Comparison of ENCODE assay signal across 8 mouse cellular contexts in genomic region chr2:119046649-119047611, GRCm38 (mm10). TPM values are rescaled to one million over a fixed set of nuclear protein-coding genes. Genes with fewer than 3 reads are reported as not detected.
DNase-seq lines count a peak whose midpoint lies in the region; ATAC-seq and TF ChIP-seq lines count a peak whose summit lies in the region.

TSS of gene Knl1 (plus strand) at chr2:119047119.

- peaks cover 18% of the 10 kb centered on the region for H3K36me3 ChIP-seq in forebrain, embryonic 10.5 days (replicated peaks)
- no peaks in the 10 kb centered on the region for H3K36me3 ChIP-seq in heart, embryonic 15.5 days
- no peaks in the 10 kb centered on the region; the same call in 1 of the 2 replicates for H3K36me3 ChIP-seq in liver, embryonic 14.5 days (replicated peaks; ENCODE audit: control insufficient read depth, insufficient read depth, low read depth)
- H3K36me3 ChIP-seq in neural tube, embryonic 11.5 days (ENCODE audit: control insufficient read depth, insufficient read depth, low read length), result no peaks in the 10 kb centered on the region; the same call in 1 of the 2 replicates
- no peaks in the 10 kb centered on the region for H3K36me3 ChIP-seq in stomach, postnatal 0 days (ENCODE audit: control insufficient read depth, insufficient read depth, low read length)

- peak within 1 kb of the TSS; percentile 97 for H3K27ac ChIP-seq in forebrain, embryonic 10.5 days
- peak within 1 kb of the TSS; percentile 88 for H3K27ac ChIP-seq in heart, embryonic 15.5 days
- peak within 1 kb of the TSS; percentile 85 for H3K27ac ChIP-seq in liver, embryonic 14.5 days
- H3K27ac ChIP-seq in neural tube, embryonic 11.5 days (ENCODE audit: low read depth, low read length), result peak within 1 kb of the TSS; percentile 79
- H3K27ac ChIP-seq in stomach, postnatal 0 days (replicated peaks), result peak within 1 kb of the TSS; percentile 90

- TF ChIP-seq EP300 in liver, embryonic 14.5 days (IDR thresholded peaks at IDR 0.05; ENCODE audit: low read depth), result peak; percentile 60
- TF ChIP-seq EP300 in stomach, postnatal 0 days (optimal IDR thresholded peaks at IDR 0.05), result no peak

- peak within 1 kb of the TSS; percentile 61 for H3K4me2 ChIP-seq in heart, embryonic 15.5 days
- peak within 1 kb of the TSS; percentile 79 for H3K4me2 ChIP-seq in liver, embryonic 14.5 days (ENCODE audit: low read depth)
- peak within 1 kb of the TSS; percentile 47 for H3K4me2 ChIP-seq in neural tube, embryonic 11.5 days (ENCODE audit: low read depth)
- H3K4me2 ChIP-seq in stomach, postnatal 0 days (replicated peaks; ENCODE audit: low read depth), result peak within 1 kb of the TSS; percentile 58

- DNase-seq in c-Kit-negative CD71-positive TER-119-positive erythroid progenitor cells, embryonic 14.5 days (ENCODE audit: low read depth, low spot score), result peak; percentile 95
- DNase-seq in forebrain, embryonic 10.5 days (ENCODE audit: extremely low spot score, low spot score), result peak; percentile 98
- peak; percentile 93 to 96 for DNase-seq in kidney, postnatal 25 days
- peak; percentile 91 to 94 (median 91) for DNase-seq in liver, embryonic 14.5 days (ENCODE audit: low read depth in 3 of 3, low spot score in 3 of 3)
- peak; percentile 98 for DNase-seq in neural tube, embryonic 11.5 days (ENCODE audit: low spot score)
- peak; percentile 96 for DNase-seq in stomach, postnatal 0 days (ENCODE audit: low spot score)

- H3K4me1 ChIP-seq in forebrain, embryonic 10.5 days, result peaks cover 27% of the 10 kb centered on the region
- peaks cover 5% of the 10 kb centered on the region; the same call in 1 of the 2 replicates for H3K4me1 ChIP-seq in heart, embryonic 15.5 days (replicated peaks)
- H3K4me1 ChIP-seq in liver, embryonic 14.5 days (replicated peaks; ENCODE audit: control insufficient read depth in 2 of 2, insufficient read depth in 2 of 2, low read length in 1 of 2), result peaks cover 3 to 6% of the 10 kb centered on the region in 2 experiments
- H3K4me1 ChIP-seq in neural tube, embryonic 11.5 days (ENCODE audit: control insufficient read depth, insufficient read depth, low read length), result no peaks in the 10 kb centered on the region; the same call in 1 of the 2 replicates
- no peaks in the 10 kb centered on the region for H3K4me1 ChIP-seq in stomach, postnatal 0 days (replicated peaks; ENCODE audit: control insufficient read depth, insufficient read depth)

- under 1% methylated on average over 77 of the region's 77 CpGs for WGBS in forebrain, embryonic 10.5 days
- under 1% methylated on average over 77 of the region's 77 CpGs for WGBS in heart, embryonic 15.5 days
- WGBS in liver, embryonic 14.5 days (ENCODE audit: insufficient replicate concordance), result under 1% methylated on average over 77 of the region's 77 CpGs
- under 1% methylated on average over 76 of the region's 77 CpGs for WGBS in neural tube, embryonic 11.5 days
- under 1% methylated on average over 77 of the region's 77 CpGs for WGBS in stomach, postnatal 0 days

- peak; percentile 92 for ATAC-seq in CD4-positive, CD25-positive, alpha-beta regulatory T cell, adult 4 months
- peak; percentile 96 for ATAC-seq in heart, embryonic 15.5 days (replicated peaks; ENCODE audit: insufficient number of reproducible peaks, insufficient read depth, low FRiP score, low read depth)
- ATAC-seq in liver, embryonic 14.5 days (ENCODE audit: insufficient read depth), result peak; percentile 96
- ATAC-seq in neural tube, embryonic 11.5 days (ENCODE audit: insufficient read depth, low FRiP score, low TSS enrichment), result peak; percentile 96
- peak; percentile 95 for ATAC-seq in stomach, postnatal 0 days (ENCODE audit: low FRiP score, low TSS enrichment)

- no peaks in the 10 kb centered on the region for H3K9me3 ChIP-seq in forebrain, embryonic 10.5 days
- no peaks in the 10 kb centered on the region for H3K9me3 ChIP-seq in heart, embryonic 15.5 days (replicated peaks)
- H3K9me3 ChIP-seq in liver, embryonic 14.5 days (ENCODE audit: control insufficient read depth, low read length), result no peaks in the 10 kb centered on the region
- no peaks in the 10 kb centered on the region for H3K9me3 ChIP-seq in neural tube, embryonic 11.5 days (ENCODE audit: control insufficient read depth, low read length)
- no peaks in the 10 kb centered on the region for H3K9me3 ChIP-seq in stomach, postnatal 0 days (ENCODE audit: control insufficient read depth, low read length)

- TF ChIP-seq CTCF in liver, embryonic 14.5 days (IDR thresholded peaks at IDR 0.05; ENCODE audit: low read depth), result no peak
- TF ChIP-seq CTCF in stomach, postnatal 0 days (IDR thresholded peaks at IDR 0.05; ENCODE audit: low read depth), result no peak

- peak within 1 kb of the TSS; percentile 79 for H3K9ac ChIP-seq in heart, embryonic 15.5 days
- peak within 1 kb of the TSS; percentile 99 for H3K9ac ChIP-seq in liver, embryonic 14.5 days (replicated peaks)
- H3K9ac ChIP-seq in neural tube, embryonic 11.5 days (ENCODE audit: low read length), result peak within 1 kb of the TSS; percentile 73
- H3K9ac ChIP-seq in stomach, postnatal 0 days (ENCODE audit: low read length), result peak within 1 kb of the TSS; percentile 72

- peak within 1 kb of the TSS; percentile 83 for H3K4me3 ChIP-seq in forebrain, embryonic 10.5 days
- H3K4me3 ChIP-seq in heart, embryonic 15.5 days, result peak within 1 kb of the TSS; percentile 85
- peak within 1 kb of the TSS; percentile 87 to 97 for H3K4me3 ChIP-seq in liver, embryonic 14.5 days (ENCODE audit: insufficient read depth in 1 of 2, low read depth in 2 of 2, low read length in 2 of 2)
- peak within 1 kb of the TSS; percentile 74 for H3K4me3 ChIP-seq in neural tube, embryonic 11.5 days (ENCODE audit: low read depth, low read length)
- H3K4me3 ChIP-seq in stomach, postnatal 0 days (ENCODE audit: low read depth, low read length), result peak within 1 kb of the TSS; percentile 89

- no peaks in the 10 kb centered on the region for H3K27me3 ChIP-seq in forebrain, embryonic 10.5 days (ENCODE audit: poor library complexity, severe bottlenecking)
- no peaks in the 10 kb centered on the region for H3K27me3 ChIP-seq in heart, embryonic 15.5 days
- H3K27me3 ChIP-seq in liver, embryonic 14.5 days (ENCODE audit: control insufficient read depth, insufficient read depth, low read length), result no peaks in the 10 kb centered on the region
- H3K27me3 ChIP-seq in neural tube, embryonic 11.5 days (ENCODE audit: control insufficient read depth, insufficient read depth, low read length), result no peaks in the 10 kb centered on the region
- no peaks in the 10 kb centered on the region for H3K27me3 ChIP-seq in stomach, postnatal 0 days (ENCODE audit: control insufficient read depth, insufficient read depth, low read length)

RNA-seq across cellular contexts. Expression of gene Knl1, which starts in this region (rescaled TPM):
- polyA plus RNA-seq in CD4-positive, CD25-positive, alpha-beta regulatory T cell, adult 4 months (2017; shearing (Covaris generic)), result 10 to 100 TPM in 1 of 2 experiments, 1 to 10 TPM in 1; 3.5 to 13.5 TPM
- polyA plus RNA-seq in forebrain, embryonic 10.5 days (2016; fragmentation: Nextera tagmentation; extraction: Ambion mirVana), result 68.5 and 74.0 TPM in 2 replicates
- 31.3 and 36.2 TPM in 2 replicates for polyA plus RNA-seq in heart, embryonic 15.5 days (2015; fragmentation: Nextera tagmentation; extraction: Ambion mirVana)
- polyA plus RNA-seq in liver, embryonic 14.5 days (2012; rRNA removed), result 3.4 and 6.2 TPM in 2 replicates
- polyA plus RNA-seq in liver, embryonic 14.5 days (2014; fragmentation: Nextera tagmentation; extraction: Ambion mirVana), result 45.5 and 49.7 TPM in 2 replicates
- polyA plus RNA-seq in neural tube, embryonic 11.5 days (2014; fragmentation: Nextera tagmentation; extraction: Ambion mirVana), result 33.2 and 36.0 TPM in 2 replicates
- polyA plus RNA-seq in stomach, postnatal 0 days (2015; fragmentation: Nextera tagmentation; extraction: Ambion mirVana), result 9.9 and 15.5 TPM in 2 replicates

Comparison
In these comparisons a context has a peak if more than half of its experiments do, and no peak if none do; other contexts are left out.
1. Peak in every context shown above with its lines: DNase-seq, ATAC-seq, H3K4me3 ChIP-seq and H3K27ac ChIP-seq.